Mouse (Mus musculus) left cerebral cortex, adult 11 months (tissue): ENCODE data around the gene 9830107B12Rik.

Experiments
- DNase-seq: peaks from one replicate; pipeline ENCODE4 v3.0.0; 2022; ENCODE audit warnings: low spot score

9830107B12Rik gene

DNA sequence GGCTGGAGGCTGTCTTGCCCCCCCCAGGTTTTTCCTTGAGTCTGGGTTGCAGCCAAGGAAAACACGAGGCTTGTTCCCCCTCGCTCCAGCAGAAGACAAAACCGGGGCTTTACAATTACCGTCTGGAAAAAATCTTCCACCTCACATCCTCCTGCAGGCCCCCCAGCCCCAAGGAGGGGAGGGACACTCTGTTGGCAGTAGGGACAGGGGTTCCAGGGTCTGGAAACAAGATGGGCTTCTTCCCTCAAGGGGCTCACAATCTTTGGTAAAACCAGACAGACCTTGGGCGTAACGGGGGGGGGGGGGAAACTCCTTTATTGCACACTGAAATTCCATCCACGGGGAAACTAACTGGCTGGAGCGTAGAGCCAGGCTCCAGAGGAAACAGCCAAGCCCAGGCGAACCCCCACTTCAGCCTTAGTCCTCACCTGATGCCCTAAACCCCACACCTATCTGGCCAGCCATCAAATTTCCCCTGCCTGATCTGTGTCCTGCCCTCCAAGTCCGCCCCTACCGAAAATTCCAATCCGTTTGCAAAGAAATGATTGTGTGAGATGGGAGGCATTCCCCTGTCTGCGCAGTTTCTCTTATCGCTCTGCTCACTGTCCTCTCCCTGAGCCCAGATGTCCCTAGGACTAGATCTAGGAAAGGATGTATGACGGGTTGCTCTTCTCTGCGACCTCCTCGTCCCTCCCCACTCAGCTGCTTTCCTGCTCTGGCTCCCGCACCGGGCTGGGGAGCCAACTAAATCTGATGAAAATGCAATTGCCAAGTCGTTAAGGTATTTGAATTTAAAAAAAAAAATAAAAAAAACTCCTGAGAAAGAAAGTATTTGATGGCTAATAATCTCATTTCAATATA, 51.0 kb downstream of the 9830107B12Rik start:
- DNase-seq = no peak

GRCm38 (mm10) chr17:48093286-48093817, 52.7 kb downstream of the 9830107B12Rik start:
- no peak for DNase-seq

- no peak for DNase-seq
Measured at GRCm38 (mm10) chr17:48090305-48090704, 55.8 kb downstream of the 9830107B12Rik start.

DNA sequence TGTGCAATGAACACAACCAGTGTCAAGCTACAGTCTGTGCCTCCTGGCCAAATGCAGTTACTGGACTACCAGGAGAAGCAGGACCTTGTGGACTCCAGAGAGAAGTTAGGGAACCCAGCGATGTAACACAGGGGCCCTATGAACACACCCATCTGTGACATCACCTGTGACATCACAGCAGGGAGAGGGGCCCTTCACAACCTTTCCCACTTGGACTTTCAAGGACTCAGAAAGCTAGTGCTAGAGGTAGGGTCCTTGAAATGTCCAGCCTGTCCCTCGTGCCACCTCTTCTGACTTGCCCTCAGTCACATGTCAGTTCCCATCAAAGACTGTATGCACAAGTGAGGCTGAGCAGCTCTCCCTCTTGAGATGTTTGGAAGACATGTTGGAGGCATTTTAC, 56.6 kb downstream of the 9830107B12Rik start:
- DNase-seq = no peak

DNA sequence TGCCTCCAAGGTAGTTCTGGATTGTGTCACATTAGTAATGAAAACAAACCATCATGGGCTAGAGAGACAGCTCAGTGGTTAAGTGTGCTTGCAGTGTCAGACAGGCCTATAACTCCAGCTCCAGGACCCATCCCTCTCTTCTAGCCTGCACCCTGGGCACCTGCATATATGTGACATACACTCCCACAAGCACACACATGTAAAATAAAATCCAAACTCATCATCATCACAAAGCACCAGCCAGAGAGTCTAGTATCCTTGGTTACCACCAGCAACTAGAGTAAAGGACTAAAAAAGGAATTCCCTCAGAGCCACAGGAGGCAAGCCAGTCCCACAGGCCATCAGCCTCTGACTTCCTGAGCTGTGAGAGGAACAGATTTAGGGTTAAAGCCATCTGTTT, 57.0 kb downstream of the 9830107B12Rik start, which contains the start of gene 1700067P10Rik:
Gene 1700067P10Rik (plus strand): TSS at position 301 of the 400 bp plus-strand sequence.
- no peak for DNase-seq

DNA sequence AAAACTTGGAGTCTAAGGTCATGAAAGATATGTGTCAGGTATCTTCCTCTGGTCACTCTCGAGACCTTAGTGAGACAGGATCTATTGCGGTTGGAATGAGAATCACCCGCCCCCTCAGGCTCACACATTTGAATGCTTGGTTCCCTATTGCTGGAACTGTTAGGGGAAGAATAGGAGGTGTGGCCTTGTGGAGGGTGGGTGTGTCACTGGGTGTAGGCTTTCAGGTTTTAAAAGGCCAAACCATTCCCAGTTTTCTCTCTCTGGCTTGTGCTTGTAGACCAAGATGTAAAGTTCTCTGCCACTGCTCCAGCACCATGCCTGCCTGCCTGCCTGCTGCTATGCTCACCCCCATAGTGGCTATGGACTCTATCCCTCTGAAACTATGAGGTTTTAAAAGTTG, 65.4 kb downstream of the 9830107B12Rik start:
- no peak for DNase-seq
